Mouse (Mus musculus) embryo, embryonic 9.5 days (tissue): Measurements from ENCODE around the gene Nubpl.
A peak's percentile ranks its signal among the peaks of the same experiment; 100 is the strongest.

ENCODE experiments used
- DNase-seq: peaks from one replicate; pipeline ENCODE4 v3.0.0-alpha.2; 2017; ENCODE audit errors: extremely low spot score

Nubpl gene

GRCm38 (mm10) chr12:52335142-52335765 lies 237.7 kb downstream of the Nubpl start:
- no peak for DNase-seq

- DNase-seq = no peak
Measured at GRCm38 (mm10) chr12:52338136-52338753, 240.7 kb downstream of the Nubpl start.

DNA sequence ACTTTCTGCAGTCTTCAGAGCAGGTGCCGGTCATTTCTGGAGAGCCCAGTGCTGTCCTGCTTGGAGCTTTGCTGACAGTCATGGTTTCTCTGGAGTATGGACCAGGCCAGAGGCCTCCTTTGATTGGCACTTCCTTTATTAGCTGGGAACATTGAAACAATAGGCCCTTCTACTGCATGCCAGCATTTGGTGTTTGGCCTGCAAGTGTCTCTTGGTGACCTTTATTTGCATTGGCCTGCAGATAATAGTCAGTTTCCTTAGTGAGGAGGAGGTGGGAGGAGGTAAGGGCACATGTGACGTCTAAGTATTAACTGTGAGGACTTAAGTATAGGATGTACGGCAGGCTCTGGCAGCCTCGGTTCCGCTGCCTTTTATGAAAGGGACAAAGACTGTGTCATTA lies 249.1 kb downstream of the Nubpl start:
- peak; percentile 39 for DNase-seq

DNA sequence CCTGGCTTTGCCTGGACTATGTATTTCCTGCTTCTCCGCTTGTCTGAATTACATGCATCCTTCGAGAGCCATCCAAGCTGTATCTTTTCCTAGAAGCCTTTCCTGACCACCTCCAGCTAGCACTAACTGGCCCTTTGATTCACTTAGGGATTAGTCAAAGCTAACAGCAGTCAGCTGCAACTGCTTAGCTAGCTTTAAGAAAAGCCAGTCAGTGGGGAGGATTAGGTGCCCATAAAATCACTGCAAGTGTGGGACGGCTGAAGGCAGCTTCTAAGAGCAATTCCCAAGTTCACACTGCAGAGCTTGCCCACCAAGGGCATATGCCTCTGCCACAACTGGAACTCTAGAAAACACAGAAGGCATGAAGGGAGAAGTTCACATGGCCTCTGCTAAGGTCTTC lies 252.7 kb downstream of the Nubpl start:
- no peak for DNase-seq

- no peak for DNase-seq
Measured at GRCm38 (mm10) chr12:52359484-52359883, 261.9 kb downstream of the Nubpl start.

DNA sequence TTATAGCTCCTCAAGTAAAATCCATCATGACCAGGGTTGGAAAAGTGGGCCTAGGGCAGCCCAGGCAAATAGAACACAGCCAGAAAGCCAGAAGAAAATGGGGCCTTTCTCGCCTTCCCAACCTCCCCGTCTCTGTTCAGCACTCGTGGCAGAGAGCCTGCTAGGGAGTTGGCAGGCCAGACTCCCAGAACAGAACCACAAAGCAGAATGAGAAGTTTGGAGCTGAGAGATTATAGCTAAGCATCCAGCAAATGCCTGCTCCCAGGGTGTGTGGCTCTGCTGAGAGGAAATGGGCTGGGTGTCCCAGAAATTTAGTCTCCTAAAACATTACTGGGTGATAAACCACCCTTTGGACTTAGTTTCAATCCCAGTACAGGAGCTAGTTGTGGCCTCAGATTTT lies 262.6 kb downstream of the Nubpl start:
- no peak for DNase-seq

GRCm38 (mm10) chr12:52361198-52361597 lies 263.7 kb downstream of the Nubpl start:
- DNase-seq = no peak
